Mouse (Mus musculus) granulocyte monocyte progenitor cell, adult 5-6 weeks (primary cell): Measurements from ENCODE around the gene S100a13. TPM values are rescaled to one million over a fixed set of nuclear protein-coding genes. Genes with fewer than 3 reads are reported as not detected.

Experiments used
- ATAC-seq: replicated peaks from 2 replicates; pipeline ENCODE4 v1.8.0; 2016; ENCODE audit warnings: mild to moderate bottlenecking, moderate TSS enrichment, inconsistent platforms; ENCODE audit not compliant: poor library complexity, severe bottlenecking
- total RNA-seq, 2 experiments: library from RNA; stranded (forward) in 1 of 2; stranded (reverse) in 1 of 2; fragments of 200-712, 200-1000 nt in 1 of 2; fragments of >200 nt in 1 of 2; fragmentation: Nextera tagmentation in 1 of 2; gene quantifications; 2 replicates each; pipeline ENCODE4 v1.2.3; 2014 to 2017

The S100a13 gene
- total RNA-seq, 2 experiments from 2014 or later: 62.1 to 73.2 TPM

- no peak for ATAC-seq
These were observed 35.6 kb downstream of the S100a13 start for GRCm38 (mm10) chr3:90549676-90550420.

GRCm38 (mm10) chr3:90550421-90550790 is 36.2 kb downstream of the S100a13 start:
- ATAC-seq: no peak

GRCm38 (mm10) chr3:90552231-90552630 is 38.0 kb downstream of the S100a13 start:
- ATAC-seq: no peak

GRCm38 (mm10) chr3:90555954-90556353 is 41.7 kb downstream of the S100a13 start:
- no peak for ATAC-seq

GRCm38 (mm10) chr3:90560008-90560628 is 45.9 kb downstream of the S100a13 start, which contains the start of gene S100a3:
TSS of gene S100a3 (plus strand) at chr3:90560578.
- ATAC-seq: no peak

Other genes starting within 250 kb of the S100a13 start
- gene Dennd4b, start 249.2 kb upstream of the S100a13 start, total RNA-seq (2014; fragmentation: Nextera tagmentation): 28.1 and 37.5 TPM in 2 replicates
- gene Dennd4b, start 249.2 kb upstream of the S100a13 start, total RNA-seq (2017): 13.6 and 16.5 TPM in 2 replicates
- 68.7 and 83.6 TPM in 2 replicates for gene Gatad2b, start 221.3 kb upstream of the S100a13 start, total RNA-seq (2014; fragmentation: Nextera tagmentation)
- 19.4 and 19.9 TPM in 2 replicates for gene Gatad2b, start 221.3 kb upstream of the S100a13 start, total RNA-seq (2017)
- 2.1 and 4.2 TPM in 2 replicates for gene Slc27a3, start 124.5 kb upstream of the S100a13 start, total RNA-seq (2014; fragmentation: Nextera tagmentation)
- 0.88 and 0.99 TPM in 2 replicates for gene Slc27a3, start 124.5 kb upstream of the S100a13 start, total RNA-seq (2017)
- 29.3 and 47.1 TPM in 2 replicates for gene Ints3, start 80.8 kb upstream of the S100a13 start, total RNA-seq (2014; fragmentation: Nextera tagmentation)
- gene Ints3, start 80.8 kb upstream of the S100a13 start, total RNA-seq (2017): 18.4 and 25.9 TPM in 2 replicates
- gene Npr1, start 48.6 kb upstream of the S100a13 start, total RNA-seq (2014; fragmentation: Nextera tagmentation): 0.82 TPM in 1 of 2 replicates, not detected in the other
- not detected in 2 replicates for gene Npr1, start 48.6 kb upstream of the S100a13 start, total RNA-seq (2017)
- gene Ilf2, start 38.3 kb upstream of the S100a13 start, total RNA-seq (2014; fragmentation: Nextera tagmentation): 120 and 128 TPM in 2 replicates
- gene Ilf2, start 38.3 kb upstream of the S100a13 start, total RNA-seq (2017): 176 and 204 TPM in 2 replicates
- 31.7 and 47.1 TPM in 2 replicates for gene Snapin, start 23.4 kb upstream of the S100a13 start, total RNA-seq (2014; fragmentation: Nextera tagmentation)
- gene Snapin, start 23.4 kb upstream of the S100a13 start, total RNA-seq (2017): 35.5 and 44.1 TPM in 2 replicates
- gene Chtop, start 4.9 kb upstream of the S100a13 start, total RNA-seq (2014; fragmentation: Nextera tagmentation): 97.6 and 127 TPM in 2 replicates
- gene Chtop, start 4.9 kb upstream of the S100a13 start, total RNA-seq (2017): 93.2 and 107 TPM in 2 replicates
- 106 and 130 TPM in 2 replicates for gene S100a1, start within 50 bp of the S100a13 start, total RNA-seq (2014; fragmentation: Nextera tagmentation)
- gene S100a1, start within 50 bp of the S100a13 start, total RNA-seq (2017): 119 and 162 TPM in 2 replicates
- gene S100a14, start 12.4 kb downstream of the S100a13 start, total RNA-seq (2014; fragmentation: Nextera tagmentation): not detected in 2 replicates
- not detected in 2 replicates for gene S100a14, start 12.4 kb downstream of the S100a13 start, total RNA-seq (2017)
- not detected in 2 replicates for gene S100a16, start 22.8 kb downstream of the S100a13 start, total RNA-seq (2014; fragmentation: Nextera tagmentation)
- not detected in 2 replicates for gene S100a16, start 22.8 kb downstream of the S100a13 start, total RNA-seq (2017)
- not detected in 2 replicates for gene S100a3, start 46.1 kb downstream of the S100a13 start, total RNA-seq (2014; fragmentation: Nextera tagmentation)
- not detected in 2 replicates for gene S100a3, start 46.1 kb downstream of the S100a13 start, total RNA-seq (2017)
- not detected in 2 replicates for gene S100a2, start 75.8 kb downstream of the S100a13 start, total RNA-seq (2014; fragmentation: Nextera tagmentation)
- gene S100a2, start 75.8 kb downstream of the S100a13 start, total RNA-seq (2017): not detected in 2 replicates
- gene Gm42674, start 87.5 kb downstream of the S100a13 start, total RNA-seq (2014; fragmentation: Nextera tagmentation): not detected in 2 replicates
- gene Gm42674, start 87.5 kb downstream of the S100a13 start, total RNA-seq (2017): not detected in 2 replicates
- 20.4 and 46.6 TPM in 2 replicates for gene S100a4, start 89.3 kb downstream of the S100a13 start, total RNA-seq (2014; fragmentation: Nextera tagmentation)
- gene S100a4, start 89.3 kb downstream of the S100a13 start, total RNA-seq (2017): 21.0 and 41.8 TPM in 2 replicates
- gene S100a5, start 94.1 kb downstream of the S100a13 start, total RNA-seq (2014; fragmentation: Nextera tagmentation): not detected in 2 replicates
- not detected in 2 replicates for gene S100a5, start 94.1 kb downstream of the S100a13 start, total RNA-seq (2017)
- 3.6 and 13.4 TPM in 2 replicates for gene S100a6, start 98.4 kb downstream of the S100a13 start, total RNA-seq (2014; fragmentation: Nextera tagmentation)
- 13.0 and 18.6 TPM in 2 replicates for gene S100a6, start 98.4 kb downstream of the S100a13 start, total RNA-seq (2017)
- not detected in 2 replicates for gene S100a7a, start 139.6 kb downstream of the S100a13 start, total RNA-seq (2014; fragmentation: Nextera tagmentation)
- not detected in 2 replicates for gene S100a7a, start 139.6 kb downstream of the S100a13 start, total RNA-seq (2017)
- 347 and 679 TPM in 2 replicates for gene S100a8, start 154.5 kb downstream of the S100a13 start, total RNA-seq (2014; fragmentation: Nextera tagmentation)
- 895 and 1,441 TPM in 2 replicates for gene S100a8, start 154.5 kb downstream of the S100a13 start, total RNA-seq (2017)
- 129 and 333 TPM in 2 replicates for gene S100a9, start 181.3 kb downstream of the S100a13 start, total RNA-seq (2014; fragmentation: Nextera tagmentation)
- gene S100a9, start 181.3 kb downstream of the S100a13 start, total RNA-seq (2017): 894 and 951 TPM in 2 replicates
- gene Pglyrp4, start 212.5 kb downstream of the S100a13 start, total RNA-seq (2014; fragmentation: Nextera tagmentation): not detected in 2 replicates
- not detected in 2 replicates for gene Pglyrp4, start 212.5 kb downstream of the S100a13 start, total RNA-seq (2017)